8 mouse cellular contexts compared by ENCODE assay signal in genomic region chr2:17729770-17730647, GRCm38 (mm10). TPM values are rescaled to one million over a fixed set of nuclear protein-coding genes. Genes with fewer than 3 reads are reported as not detected.
DNase-seq lines count a peak whose midpoint lies in the region; ATAC-seq and TF ChIP-seq lines count a peak whose summit lies in the region.

No protein-coding gene starts in this region.

- no peak overlapping the region for H3K27ac ChIP-seq in gastrocnemius, adult 2 months
- H3K27ac ChIP-seq in embryonic facial prominence, embryonic 12.5 days, result no peak overlapping the region
- no peak overlapping the region for H3K27ac ChIP-seq in hindbrain, embryonic 13.5 days
- no peak overlapping the region for H3K27ac ChIP-seq in limb, embryonic 11.5 days (replicated peaks; ENCODE audit: low read depth, low read length)
- H3K27ac ChIP-seq in midbrain, embryonic 16.5 days (ENCODE audit: low read length), result peak overlapping the region; percentile 82; the same call in 1 of the 2 replicates

- TF ChIP-seq CTCF in gastrocnemius, adult 2 months (IDR thresholded peaks at IDR 0.05), result no peak

- peak overlapping the region; percentile 77 for H3K4me3 ChIP-seq in gastrocnemius, adult 2 months
- peak overlapping the region; percentile 63 for H3K4me3 ChIP-seq in embryonic facial prominence, embryonic 12.5 days
- peak overlapping the region; percentile 69 for H3K4me3 ChIP-seq in hindbrain, embryonic 13.5 days
- H3K4me3 ChIP-seq in limb, embryonic 11.5 days (ENCODE audit: low read depth, low read length), result peak overlapping the region; percentile 55
- H3K4me3 ChIP-seq in midbrain, embryonic 16.5 days (ENCODE audit: low read depth, low read length), result peak overlapping the region; percentile 79

- 0 out of 2 replicates have a peak, but pooled peaks have one; percentile 59 for ATAC-seq in embryonic facial prominence, embryonic 12.5 days (ENCODE audit: insufficient number of reproducible peaks, insufficient read depth, low FRiP score, low TSS enrichment)
- ATAC-seq in hindbrain, embryonic 13.5 days (ENCODE audit: low FRiP score), result peak; percentile 62
- ATAC-seq in limb, embryonic 11.5 days (ENCODE audit: insufficient number of reproducible peaks, low FRiP score, low TSS enrichment, low read depth), result 0 out of 2 replicates have a peak, but pooled peaks have one; percentile 20
- ATAC-seq in midbrain, embryonic 16.5 days, result peak; percentile 63

- peak overlapping the region; percentile 97 for H3K4me2 ChIP-seq in embryonic facial prominence, embryonic 12.5 days (replicated peaks)
- H3K4me2 ChIP-seq in hindbrain, embryonic 13.5 days, result peak overlapping the region; percentile 93
- H3K4me2 ChIP-seq in limb, embryonic 11.5 days (ENCODE audit: low read depth, severe bottlenecking), result peak overlapping the region; percentile 90
- peak overlapping the region; percentile 95 for H3K4me2 ChIP-seq in midbrain, embryonic 16.5 days (ENCODE audit: low read length)

- H3K36me3 ChIP-seq in embryonic facial prominence, embryonic 12.5 days, result no peaks in the 10 kb centered on the region
- H3K36me3 ChIP-seq in hindbrain, embryonic 13.5 days, result no peaks in the 10 kb centered on the region
- H3K36me3 ChIP-seq in limb, embryonic 11.5 days (ENCODE audit: control insufficient read depth, insufficient read depth, low read length), result no peaks in the 10 kb centered on the region
- H3K36me3 ChIP-seq in midbrain, embryonic 16.5 days (ENCODE audit: control insufficient read depth, insufficient read depth, low read length), result no peaks in the 10 kb centered on the region

- DNase-seq in gastrocnemius, adult 2 months, result no peak
- no peak for DNase-seq in gastrocnemius, postnatal 4 days (ENCODE audit: low spot score in 2 of 2)
- DNase-seq in ZHBTc4 (ENCODE audit: low read depth, low spot score), result peak; percentile 47
- DNase-seq in limb, embryonic 11.5 days (ENCODE audit: low spot score), result peak; percentile 33
- no peak for DNase-seq in spleen, postnatal 10 days (ENCODE audit: low spot score in 2 of 2)

- 2% methylated on average over 25 of the region's 25 CpGs for WGBS in embryonic facial prominence, embryonic 12.5 days
- 5% methylated on average over 24 of the region's 25 CpGs for WGBS in hindbrain, embryonic 13.5 days
- 5% methylated on average over 25 of the region's 25 CpGs for WGBS in limb, embryonic 11.5 days
- 4% methylated on average over 25 of the region's 25 CpGs for WGBS in midbrain, embryonic 16.5 days

- H3K9me3 ChIP-seq in embryonic facial prominence, embryonic 12.5 days, result no peaks in the 10 kb centered on the region
- H3K9me3 ChIP-seq in hindbrain, embryonic 13.5 days, result no peaks in the 10 kb centered on the region
- H3K9me3 ChIP-seq in limb, embryonic 11.5 days (ENCODE audit: control insufficient read depth, low read length), result no peaks in the 10 kb centered on the region
- H3K9me3 ChIP-seq in midbrain, embryonic 16.5 days (replicated peaks; ENCODE audit: control insufficient read depth, low read length, poor library complexity, severe bottlenecking), result no peaks in the 10 kb centered on the region

- intact Hi-C loops in gastrocnemius, adult 2 months (cut with DNase I), result no loop called here

- H3K27me3 ChIP-seq in embryonic facial prominence, embryonic 12.5 days, result peaks cover 35% of the 10 kb centered on the region
- H3K27me3 ChIP-seq in hindbrain, embryonic 13.5 days, result peaks cover 34% of the 10 kb centered on the region
- peaks cover 16% of the 10 kb centered on the region for H3K27me3 ChIP-seq in limb, embryonic 11.5 days (ENCODE audit: control insufficient read depth, insufficient read depth, low read length)
- peaks cover 3% of the 10 kb centered on the region for H3K27me3 ChIP-seq in midbrain, embryonic 16.5 days (ENCODE audit: control insufficient read depth, insufficient read depth, low read depth, low read length)

- peak overlapping the region; percentile 64 for H3K9ac ChIP-seq in embryonic facial prominence, embryonic 12.5 days
- H3K9ac ChIP-seq in hindbrain, embryonic 13.5 days, result peak overlapping the region; percentile 85
- H3K9ac ChIP-seq in limb, embryonic 11.5 days (ENCODE audit: low read length), result no peak overlapping the region
- H3K9ac ChIP-seq in midbrain, embryonic 16.5 days (ENCODE audit: low read depth, low read length), result peak overlapping the region; percentile 89

- peaks cover 12% of the 10 kb centered on the region for H3K4me1 ChIP-seq in embryonic facial prominence, embryonic 12.5 days
- H3K4me1 ChIP-seq in hindbrain, embryonic 13.5 days (replicated peaks), result peaks cover 24% of the 10 kb centered on the region
- peaks cover 10% of the 10 kb centered on the region; the same call in 1 of the 2 replicates for H3K4me1 ChIP-seq in limb, embryonic 11.5 days (ENCODE audit: control insufficient read depth, insufficient read depth, low read length)
- peaks cover 3% of the 10 kb centered on the region; the same call in 1 of the 2 replicates for H3K4me1 ChIP-seq in midbrain, embryonic 16.5 days (ENCODE audit: control insufficient read depth, insufficient read depth, low read length)

RNA-seq across cellular contexts. Expression of gene Nebl, which starts 1.3 kb away (rescaled TPM):
- total RNA-seq in gastrocnemius, adult 2 months (2021), result 1 to 10 TPM in 1 of 2 experiments, under 1 TPM in 1; 0.43 to 1.5 TPM
- total RNA-seq in gastrocnemius, postnatal 4 days (2021), result under 1 TPM; 0.80 to 0.88 TPM
- polyA plus RNA-seq in embryonic facial prominence, embryonic 12.5 days (2016; fragmentation: Nextera tagmentation; extraction: Ambion mirVana), result 9.1 and 9.4 TPM in 2 replicates
- 8.9 TPM in 2 replicates for polyA plus RNA-seq in hindbrain, embryonic 13.5 days (2015; fragmentation: Nextera tagmentation; extraction: Ambion mirVana)
- polyA plus RNA-seq in limb, embryonic 11.5 days (2014; fragmentation: Nextera tagmentation; extraction: Ambion mirVana), result 4.8 and 6.1 TPM in 2 replicates
- polyA plus RNA-seq in midbrain, embryonic 16.5 days (2015; fragmentation: Nextera tagmentation; extraction: Ambion mirVana), result 12.8 and 13.8 TPM in 2 replicates

Comparison
In these comparisons a context has a peak if more than half of its experiments do, and no peak if none do; other contexts are left out.
1. DNase-seq: peak in ZHBTc4 (single experiment) and limb, embryonic 11.5 days (single experiment); none in gastrocnemius, adult 2 months (single experiment), gastrocnemius, postnatal 4 days (0 of 2) and spleen, postnatal 10 days (0 of 2).
2. Peak in every context shown above with its lines, with median percentiles within 50 percentile points of each other: H3K4me3 ChIP-seq, ATAC-seq and H3K4me2 ChIP-seq.